Mouse (Mus musculus): ENCODE measurements around the gene Crtc1. TPM values are rescaled to one million over a fixed set of nuclear protein-coding genes. Genes with fewer than 3 reads are reported as not detected.

The Crtc1 gene
- polyA plus RNA-seq, 1 experiment from 2014 or later, result 26.7 TPM

- WGBS, result 73% methylated on average over 2 of the region's 2 CpGs
- peaks cover 20% of the 10 kb centered on the region for H3K36me3 ChIP-seq
- no peaks in the 10 kb centered on the region for H3K9me3 ChIP-seq
- H3K27ac ChIP-seq, result no peak overlapping the region
- H3K4me1 ChIP-seq, result peaks cover 31% of the 10 kb centered on the region
- H3K4me2 ChIP-seq (replicated peaks), result no peak overlapping the region
- no peak overlapping the region for H3K4me3 ChIP-seq
- H3K27me3 ChIP-seq, result no peaks in the 10 kb centered on the region
- no peak for ATAC-seq (ENCODE audit: low FRiP score, low read depth)
- H3K9ac ChIP-seq, result peak overlapping the region; percentile 21; the same call in 1 of the 2 replicates
These were observed 30.6 kb upstream of the Crtc1 start for GRCm38 (mm10) chr8:70469938-70470337.

GRCm38 (mm10) chr8:70469295-70469916 is 30.0 kb upstream of the Crtc1 start:
- Histone ChIP-seq H3K9me3 (no peaks in the 10 kb centered on the region), H3K9ac (no peak overlapping the region), H3K4me2 (replicated peaks) (no peak overlapping the region), H3K4me3 (no peak overlapping the region), H3K4me1 (peaks cover 31% of the 10 kb centered on the region), H3K36me3 (peaks cover 20% of the 10 kb centered on the region), H3K27ac (no peak overlapping the region), H3K27me3 (no peaks in the 10 kb centered on the region)
- WGBS, result 61% methylated on average over 10 of the region's 10 CpGs
- no peak for ATAC-seq (ENCODE audit: low FRiP score, low read depth)

GRCm38 (mm10) chr8:70468733-70469132 is 29.4 kb upstream of the Crtc1 start:
- Histone ChIP-seq H3K9ac (no peak overlapping the region), H3K4me2 (replicated peaks) (no peak overlapping the region), H3K27ac (no peak overlapping the region), H3K9me3 (no peaks in the 10 kb centered on the region), H3K36me3 (peaks cover 20% of the 10 kb centered on the region), H3K27me3 (no peaks in the 10 kb centered on the region), H3K4me3 (no peak overlapping the region), H3K4me1 (peaks cover 31% of the 10 kb centered on the region)
- WGBS, result 90% methylated on average over 4 of the region's 4 CpGs
- ATAC-seq (ENCODE audit: low FRiP score, low read depth), result no peak

GRCm38 (mm10) chr8:70467907-70468306 is 28.5 kb upstream of the Crtc1 start:
- WGBS, result 65% methylated on average over 1 of the region's 1 CpGs
- no peak overlapping the region for H3K9ac ChIP-seq
- peaks cover 20% of the 10 kb centered on the region for H3K36me3 ChIP-seq
- H3K9me3 ChIP-seq, result no peaks in the 10 kb centered on the region
- no peak overlapping the region for H3K4me2 ChIP-seq (replicated peaks)
- H3K27me3 ChIP-seq, result no peaks in the 10 kb centered on the region
- no peak for ATAC-seq (ENCODE audit: low FRiP score, low read depth)
- H3K4me1 ChIP-seq, result peaks cover 38% of the 10 kb centered on the region
- no peak overlapping the region for H3K4me3 ChIP-seq
- no peak overlapping the region for H3K27ac ChIP-seq

GRCm38 (mm10) chr8:70467229-70467725 is 27.9 kb upstream of the Crtc1 start:
- no peak overlapping the region for H3K4me3 ChIP-seq
- H3K4me2 ChIP-seq (replicated peaks), result no peak overlapping the region
- H3K9ac ChIP-seq, result no peak overlapping the region
- H3K27ac ChIP-seq, result no peak overlapping the region; the same call in 1 of the 2 replicates
- no peaks in the 10 kb centered on the region for H3K9me3 ChIP-seq
- H3K27me3 ChIP-seq, result no peaks in the 10 kb centered on the region
- WGBS, result 64% methylated on average over 5 of the region's 5 CpGs
- peaks cover 44% of the 10 kb centered on the region for H3K4me1 ChIP-seq
- peaks cover 20% of the 10 kb centered on the region for H3K36me3 ChIP-seq
- no peak for ATAC-seq (ENCODE audit: low FRiP score, low read depth)

- Histone ChIP-seq H3K4me3 (no peak overlapping the region), H3K4me1 (peaks cover 49% of the 10 kb centered on the region), H3K9me3 (no peaks in the 10 kb centered on the region), H3K4me2 (replicated peaks) (no peak overlapping the region), H3K27me3 (no peaks in the 10 kb centered on the region), H3K27ac (no peak overlapping the region; the same call in 1 of the 2 replicates), H3K9ac (no peak overlapping the region), H3K36me3 (peaks cover 20% of the 10 kb centered on the region)
- WGBS, result 63% methylated on average over 11 of the region's 11 CpGs
- ATAC-seq (ENCODE audit: low FRiP score, low read depth), result no peak
These were observed 27.4 kb upstream of the Crtc1 start for GRCm38 (mm10) chr8:70466771-70467170.

- Histone ChIP-seq H3K27me3 (no peaks in the 10 kb centered on the region), H3K4me3 (no peak overlapping the region), H3K9ac (no peak overlapping the region), H3K36me3 (peaks cover 20% of the 10 kb centered on the region), H3K9me3 (no peaks in the 10 kb centered on the region), H3K4me2 (replicated peaks) (no peak overlapping the region), H3K27ac (no peak overlapping the region; the same call in 1 of the 2 replicates), H3K4me1 (peaks cover 54% of the 10 kb centered on the region)
- 88% methylated on average over 4 of the region's 4 CpGs for WGBS
- no peak for ATAC-seq (ENCODE audit: low FRiP score, low read depth)
These were observed 26.9 kb upstream of the Crtc1 start for GRCm38 (mm10) chr8:70466305-70466704.

- H3K4me3 ChIP-seq, result no peak overlapping the region
These were observed 26.3 kb upstream of the Crtc1 start for GRCm38 (mm10) chr8:70465701-70466100.

GRCm38 (mm10) chr8:70464162-70464561 is 24.8 kb upstream of the Crtc1 start:
- WGBS, result 88% methylated on average over 6 of the region's 6 CpGs
- peaks cover 47% of the 10 kb centered on the region for H3K4me1 ChIP-seq
- ATAC-seq (ENCODE audit: low FRiP score, low read depth), result no peak
- H3K27ac ChIP-seq, result no peak overlapping the region
- H3K4me3 ChIP-seq, result no peak overlapping the region
- H3K36me3 ChIP-seq, result peaks cover 21% of the 10 kb centered on the region
- H3K27me3 ChIP-seq, result no peaks in the 10 kb centered on the region
- no peak overlapping the region for H3K4me2 ChIP-seq (replicated peaks)
- H3K9ac ChIP-seq, result no peak overlapping the region
- H3K9me3 ChIP-seq, result 0 out of 2 replicates have a peak, but pooled peaks cover 3% of the 10 kb centered on the region

More at GRCm38 (mm10) chr8:70465701-70466100, 26.3 kb upstream of the Crtc1 start:
- Histone ChIP-seq H3K27ac (no peak overlapping the region), H3K4me2 (replicated peaks) (no peak overlapping the region), H3K9ac (no peak overlapping the region), H3K9me3 (no peaks in the 10 kb centered on the region), H3K36me3 (peaks cover 20% of the 10 kb centered on the region), H3K4me1 (peaks cover 57% of the 10 kb centered on the region), H3K27me3 (no peaks in the 10 kb centered on the region)
- no peak for ATAC-seq (ENCODE audit: low FRiP score, low read depth)
- 96% methylated on average over 4 of the region's 4 CpGs for WGBS

- H3K9ac ChIP-seq, result no peak overlapping the region
- ATAC-seq (ENCODE audit: low FRiP score, low read depth), result no peak
- no peak overlapping the region; the same call in 1 of the 2 replicates for H3K27ac ChIP-seq
- H3K4me2 ChIP-seq (replicated peaks), result no peak overlapping the region
- WGBS, result 69% methylated on average over 4 of the region's 4 CpGs
- H3K27me3 ChIP-seq, result no peaks in the 10 kb centered on the region
- peaks cover 22% of the 10 kb centered on the region for H3K36me3 ChIP-seq
- H3K9me3 ChIP-seq, result 0 out of 2 replicates have a peak, but pooled peaks cover 3% of the 10 kb centered on the region
- peaks cover 44% of the 10 kb centered on the region for H3K4me1 ChIP-seq
- H3K4me3 ChIP-seq, result no peak overlapping the region
These were observed 23.9 kb upstream of the Crtc1 start for GRCm38 (mm10) chr8:70463306-70463705.

GRCm38 (mm10) chr8:70462516-70462813 is 23.1 kb upstream of the Crtc1 start:
- Histone ChIP-seq H3K4me2 (replicated peaks) (peak overlapping the region; percentile 27), H3K36me3 (peaks cover 22% of the 10 kb centered on the region), H3K9me3 (0 out of 2 replicates have a peak, but pooled peaks cover 3% of the 10 kb centered on the region), H3K9ac (peak overlapping the region; percentile 8; the same call in 1 of the 2 replicates), H3K27me3 (no peaks in the 10 kb centered on the region), H3K4me3 (no peak overlapping the region), H3K27ac (peak overlapping the region; percentile 73), H3K4me1 (peaks cover 35% of the 10 kb centered on the region)
- ATAC-seq (ENCODE audit: low FRiP score, low read depth), result no peak
- 56% methylated on average over 8 of the region's 8 CpGs for WGBS

GRCm38 (mm10) chr8:70461765-70462515 is 22.6 kb upstream of the Crtc1 start:
- peaks cover 22% of the 10 kb centered on the region for H3K36me3 ChIP-seq
- H3K9ac ChIP-seq, result peak overlapping the region; percentile 8; the same call in 1 of the 2 replicates
- peaks cover 30% of the 10 kb centered on the region for H3K4me1 ChIP-seq
- 85% methylated on average over 16 of the region's 16 CpGs for WGBS
- H3K27me3 ChIP-seq, result no peaks in the 10 kb centered on the region
- no peak overlapping the region for H3K4me3 ChIP-seq
- H3K27ac ChIP-seq, result peak overlapping the region; percentile 73
- H3K9me3 ChIP-seq, result 0 out of 2 replicates have a peak, but pooled peaks cover 3% of the 10 kb centered on the region
- peak overlapping the region; percentile 27 for H3K4me2 ChIP-seq (replicated peaks)
- no peak for ATAC-seq (ENCODE audit: low FRiP score, low read depth)

Measured in limb, embryonic 13.5 days (tissue).